Mouse (Mus musculus): ENCODE measurements around the gene Prtn3. TPM values are rescaled to one million over a fixed set of nuclear protein-coding genes. Genes with fewer than 3 reads are reported as not detected.
A peak's percentile ranks its signal among the peaks of the same experiment; 100 is the strongest.

Gene Prtn3
- polyA plus RNA-seq (2015; fragmentation: Nextera tagmentation; extraction: Ambion mirVana): 3.7 and 3.9 TPM in 2 replicates

- Histone ChIP-seq H3K4me1 (replicated peaks) (peaks cover 28% of the 10 kb centered on the region), H3K36me3 (no peaks in the 10 kb centered on the region), H3K4me3 (replicated peaks) (peak within 1 kb of the TSS; percentile 66), H3K9me3 (no peaks in the 10 kb centered on the region), H3K27ac (peak within 1 kb of the TSS; percentile 71; the same call in 1 of the 2 replicates), H3K27me3 (replicated peaks) (no peaks in the 10 kb centered on the region), H3K9ac (peak within 1 kb of the TSS; percentile 77), H3K4me2 (replicated peaks) (peak within 1 kb of the TSS; percentile 98)
- WGBS: under 1% methylated on average over 55 of the region's 57 CpGs
- peak; percentile 84 for ATAC-seq
Observed at GRCm38 (mm10) chr10:79874290-79874862, at the start of gene Prtn3, which contains the start of gene Plppr3. TSS of gene Prtn3 (plus strand) at chr10:79874476. TSS of gene Plppr3 (minus strand) at chr10:79874634.

GRCm38 (mm10) chr10:79831583-79831982 is 42.7 kb upstream of the Prtn3 start:
- ATAC-seq: no peak
- WGBS: 83% methylated on average over 3 of the region's 3 CpGs

GRCm38 (mm10) chr10:79832026-79832785 is 42.1 kb upstream of the Prtn3 start:
- 75% methylated on average over 7 of the region's 7 CpGs for WGBS

More at GRCm38 (mm10) chr10:79831583-79831982, 42.7 kb upstream of the Prtn3 start:
- Histone ChIP-seq H3K27me3 (replicated peaks) (no peaks in the 10 kb centered on the region), H3K9ac (no peak overlapping the region), H3K9me3 (no peaks in the 10 kb centered on the region), H3K27ac (no peak overlapping the region), H3K36me3 (peaks cover 7% of the 10 kb centered on the region), H3K4me2 (replicated peaks) (no peak overlapping the region), H3K4me3 (replicated peaks) (no peak overlapping the region), H3K4me1 (replicated peaks) (peaks cover 11% of the 10 kb centered on the region; the same call in 1 of the 2 replicates)

GRCm38 (mm10) chr10:79832786-79833181 is 41.5 kb upstream of the Prtn3 start:
- 0 out of 2 replicates have a peak, but pooled peaks cover 5% of the 10 kb centered on the region for H3K4me1 ChIP-seq (replicated peaks)
- no peaks in the 10 kb centered on the region; the same call in 1 of the 2 replicates for H3K36me3 ChIP-seq
- no peak overlapping the region for H3K4me2 ChIP-seq (replicated peaks)
- no peak overlapping the region for H3K4me3 ChIP-seq (replicated peaks)
- no peak overlapping the region for H3K9ac ChIP-seq
- whole genome bisulfite sequencing: 62% methylated on average over 9 of the region's 9 CpGs
- ATAC-seq: 0 out of 2 replicates have a peak, but pooled peaks have one; percentile 13
- no peaks in the 10 kb centered on the region for H3K9me3 ChIP-seq
- no peaks in the 10 kb centered on the region for H3K27me3 ChIP-seq (replicated peaks)
- no peak overlapping the region for H3K27ac ChIP-seq

More at GRCm38 (mm10) chr10:79832026-79832785, 42.1 kb upstream of the Prtn3 start:
- Histone ChIP-seq H3K27me3 (replicated peaks) (no peaks in the 10 kb centered on the region), H3K4me2 (replicated peaks) (no peak overlapping the region), H3K4me3 (replicated peaks) (no peak overlapping the region), H3K9me3 (no peaks in the 10 kb centered on the region), H3K4me1 (replicated peaks) (0 out of 2 replicates have a peak, but pooled peaks cover 8% of the 10 kb centered on the region), H3K36me3 (peaks cover under 1% of the 10 kb centered on the region), H3K9ac (no peak overlapping the region), H3K27ac (peak overlapping the region; percentile 29; the same call in 1 of the 2 replicates)
- no peak for ATAC-seq

GRCm38 (mm10) chr10:79834769-79835398 is 39.4 kb upstream of the Prtn3 start:
- Histone ChIP-seq H3K9ac (no peak overlapping the region), H3K4me2 (replicated peaks) (no peak overlapping the region), H3K9me3 (no peaks in the 10 kb centered on the region), H3K27me3 (replicated peaks) (no peaks in the 10 kb centered on the region), H3K4me3 (replicated peaks) (no peak overlapping the region), H3K36me3 (no peaks in the 10 kb centered on the region; the same call in 1 of the 2 replicates), H3K27ac (no peak overlapping the region), H3K4me1 (replicated peaks) (0 out of 2 replicates have a peak, but pooled peaks cover 5% of the 10 kb centered on the region)
- ATAC-seq: peak; percentile 46
- 23% methylated on average over 9 of the region's 9 CpGs for WGBS

- Histone ChIP-seq H3K4me3 (replicated peaks) (no peak overlapping the region), H3K36me3 (no peaks in the 10 kb centered on the region), H3K27ac (no peak overlapping the region), H3K27me3 (replicated peaks) (no peaks in the 10 kb centered on the region), H3K4me2 (replicated peaks) (no peak overlapping the region), H3K9me3 (no peaks in the 10 kb centered on the region), H3K9ac (no peak overlapping the region), H3K4me1 (replicated peaks) (peaks cover 11% of the 10 kb centered on the region)
- WGBS: 99% methylated on average over 3 of the region's 3 CpGs
- ATAC-seq: no peak
Observed at GRCm38 (mm10) chr10:79836918-79837317, 37.4 kb upstream of the Prtn3 start.

- no peak overlapping the region for H3K27ac ChIP-seq
- no peak overlapping the region for H3K4me2 ChIP-seq (replicated peaks)
- 51% methylated on average over 2 of the region's 2 CpGs for WGBS
- no peak for ATAC-seq
- peaks cover 12% of the 10 kb centered on the region for H3K4me1 ChIP-seq (replicated peaks)
- no peaks in the 10 kb centered on the region for H3K36me3 ChIP-seq
- H3K27me3 ChIP-seq (replicated peaks): no peaks in the 10 kb centered on the region
- H3K9ac ChIP-seq: no peak overlapping the region
- no peaks in the 10 kb centered on the region for H3K9me3 ChIP-seq
- H3K4me3 ChIP-seq (replicated peaks): no peak overlapping the region
Observed at GRCm38 (mm10) chr10:79838151-79838550, 36.1 kb upstream of the Prtn3 start.

GRCm38 (mm10) chr10:79840091-79840490 is 34.2 kb upstream of the Prtn3 start:
- no peaks in the 10 kb centered on the region for H3K36me3 ChIP-seq
- H3K9me3 ChIP-seq: no peaks in the 10 kb centered on the region
- H3K4me1 ChIP-seq (replicated peaks): peaks cover 19% of the 10 kb centered on the region
- no peak overlapping the region for H3K9ac ChIP-seq
- H3K4me2 ChIP-seq (replicated peaks): peak overlapping the region; percentile 73; the same call in 1 of the 2 replicates
- H3K27ac ChIP-seq: peak overlapping the region; percentile 90
- H3K4me3 ChIP-seq (replicated peaks): no peak overlapping the region
- 94% methylated on average over 3 of the region's 3 CpGs for WGBS
- no peaks in the 10 kb centered on the region for H3K27me3 ChIP-seq (replicated peaks)
- ATAC-seq: no peak

GRCm38 (mm10) chr10:79840644-79841551 is 33.4 kb upstream of the Prtn3 start:
- Histone ChIP-seq H3K4me3 (replicated peaks) (peak overlapping the region; percentile 38), H3K4me1 (replicated peaks) (peaks cover 19% of the 10 kb centered on the region), H3K9ac (peak overlapping the region; percentile 44), H3K27me3 (replicated peaks) (no peaks in the 10 kb centered on the region), H3K9me3 (no peaks in the 10 kb centered on the region), H3K36me3 (no peaks in the 10 kb centered on the region), H3K4me2 (replicated peaks) (peak overlapping the region; percentile 73), H3K27ac (peak overlapping the region; percentile 90)
- peak; percentile 91 for ATAC-seq
- under 1% methylated on average over 24 of the region's 24 CpGs for WGBS

GRCm38 (mm10) chr10:79842322-79842721 is 32.0 kb upstream of the Prtn3 start:
- Histone ChIP-seq H3K9me3 (no peaks in the 10 kb centered on the region), H3K4me2 (replicated peaks) (no peak overlapping the region), H3K36me3 (no peaks in the 10 kb centered on the region), H3K27me3 (replicated peaks) (no peaks in the 10 kb centered on the region), H3K4me1 (replicated peaks) (peaks cover 19% of the 10 kb centered on the region), H3K4me3 (replicated peaks) (no peak overlapping the region), H3K9ac (no peak overlapping the region), H3K27ac (0 out of 2 replicates have a peak overlapping the region, but pooled peaks have one; percentile 18)
- WGBS: 71% methylated on average over 3 of the region's 3 CpGs
- no peak for ATAC-seq

GRCm38 (mm10) chr10:79843476-79843875 is 30.8 kb upstream of the Prtn3 start:
- H3K36me3 ChIP-seq: no peaks in the 10 kb centered on the region
- no peaks in the 10 kb centered on the region for H3K9me3 ChIP-seq
- H3K27me3 ChIP-seq (replicated peaks): no peaks in the 10 kb centered on the region
- no peak overlapping the region for H3K27ac ChIP-seq
- WGBS: 51% methylated on average over 6 of the region's 6 CpGs
- peaks cover 19% of the 10 kb centered on the region for H3K4me1 ChIP-seq (replicated peaks)
- no peak overlapping the region for H3K4me2 ChIP-seq (replicated peaks)
- no peak overlapping the region for H3K9ac ChIP-seq
- H3K4me3 ChIP-seq (replicated peaks): no peak overlapping the region
- ATAC-seq: no peak

All from intestine, embryonic 15.5 days (tissue).